Mouse (Mus musculus): ENCODE results near the gene Lin7b.
"Not testable (repeated sequence)": the region's sequence is repeated elsewhere in the genome, so short reads cannot be mapped to it uniquely, and the experiment has no call there.

Lin7b gene

DNA sequence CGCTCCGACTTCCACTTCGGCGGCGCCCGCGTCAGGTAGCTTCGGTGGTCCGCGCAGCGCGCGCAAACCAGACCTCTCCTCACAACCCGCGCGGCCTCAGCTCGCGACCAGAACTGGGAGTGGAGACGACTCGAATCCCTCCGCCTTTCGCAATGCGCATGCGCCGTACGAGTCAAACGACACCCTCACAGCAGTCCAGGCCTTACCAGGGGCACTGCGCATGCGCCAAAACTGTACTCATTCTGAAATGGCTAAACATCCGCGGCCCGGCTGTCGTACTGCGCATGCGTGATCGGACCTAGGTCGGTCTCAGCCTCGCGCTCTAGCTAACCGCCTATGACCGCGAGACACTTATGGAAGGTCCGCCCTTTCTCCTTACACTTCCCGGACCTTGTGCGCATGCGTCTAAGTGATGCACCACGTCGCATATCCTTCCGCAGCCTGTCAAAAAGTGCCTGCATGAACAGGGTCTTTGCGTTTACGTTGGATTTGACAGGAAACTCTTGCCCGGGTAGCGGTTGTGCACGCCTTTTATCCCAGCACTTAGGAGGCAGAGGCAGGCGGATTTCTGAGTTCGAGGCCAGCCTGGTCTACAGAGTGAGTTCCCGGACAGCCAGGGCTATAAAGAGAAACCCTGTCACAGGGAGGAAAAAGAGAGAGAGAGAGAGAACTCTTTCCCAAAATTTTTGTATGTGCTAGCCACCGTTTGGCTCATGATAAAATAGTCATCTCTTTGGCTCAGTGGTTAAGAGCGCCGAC lies 25.4 kb upstream of the Lin7b start, which contains the start of gene Snrnp70:
Snrnp70 (minus strand) TSS at position 165 of the 759 bp plus-strand sequence.
- DNase-seq = peak; percentile 100

DNA sequence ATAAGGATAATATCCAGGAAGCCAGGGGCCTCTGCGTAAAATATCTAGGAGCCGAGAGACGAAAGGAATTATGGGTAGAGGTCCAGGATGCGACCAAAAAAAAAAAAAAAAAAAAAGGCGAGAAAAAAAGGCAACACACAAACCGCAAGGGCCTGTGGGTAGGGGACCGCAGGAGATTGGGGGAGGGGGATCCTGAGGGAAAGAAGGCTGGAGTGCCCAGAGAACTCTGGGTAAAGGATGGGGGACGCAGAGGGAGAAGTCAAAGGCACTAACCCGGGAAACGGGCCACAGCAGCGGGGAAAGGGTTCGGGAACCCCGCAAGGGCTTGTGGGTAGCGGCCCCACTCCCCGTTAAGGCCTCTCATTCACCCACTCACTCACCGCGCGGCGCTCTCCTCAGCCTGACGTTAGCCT lies 24.8 kb upstream of the Lin7b start:
- no peak for DNase-seq

DNA sequence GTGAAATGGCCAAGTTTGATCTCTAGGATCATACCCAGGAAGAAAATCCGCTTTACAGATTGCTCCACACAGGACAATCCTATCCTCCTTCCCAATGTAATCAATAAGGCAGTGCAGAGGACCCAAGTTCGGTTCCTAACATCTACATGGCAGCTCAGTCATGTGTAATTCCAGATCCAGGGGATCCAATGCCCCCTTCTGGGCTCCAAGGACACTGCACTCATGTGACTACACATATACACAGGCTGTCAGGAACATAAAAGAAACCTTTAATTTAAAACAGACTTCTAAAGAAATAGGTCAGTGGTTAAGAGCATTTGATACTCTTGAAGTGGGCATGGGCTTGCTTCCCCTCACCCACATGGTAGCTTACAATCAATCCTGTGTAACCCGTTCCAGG lies 15.7 kb upstream of the Lin7b start:
- DNase-seq = no peak

DNA sequence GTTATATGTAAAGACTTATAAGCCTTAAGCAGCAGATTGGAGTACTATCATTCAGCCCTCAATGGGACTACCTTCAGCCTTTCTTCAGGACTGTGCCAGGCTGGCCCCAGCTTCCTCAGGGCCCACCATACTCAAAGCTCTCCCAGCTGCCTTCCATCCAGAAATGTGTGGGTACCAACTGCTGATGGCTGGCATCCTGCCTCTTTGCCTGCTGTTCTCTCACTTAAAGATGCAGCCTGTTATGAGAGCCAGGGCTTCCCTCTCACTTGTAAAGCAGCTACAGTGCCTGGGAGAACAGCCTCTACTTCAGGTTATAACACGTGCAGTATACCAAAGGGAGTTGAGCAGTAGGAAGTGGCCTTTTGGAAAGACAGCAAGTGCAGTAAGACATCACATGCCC lies 5.7 kb upstream of the Lin7b start:
- DNase-seq = no peak

DNA sequence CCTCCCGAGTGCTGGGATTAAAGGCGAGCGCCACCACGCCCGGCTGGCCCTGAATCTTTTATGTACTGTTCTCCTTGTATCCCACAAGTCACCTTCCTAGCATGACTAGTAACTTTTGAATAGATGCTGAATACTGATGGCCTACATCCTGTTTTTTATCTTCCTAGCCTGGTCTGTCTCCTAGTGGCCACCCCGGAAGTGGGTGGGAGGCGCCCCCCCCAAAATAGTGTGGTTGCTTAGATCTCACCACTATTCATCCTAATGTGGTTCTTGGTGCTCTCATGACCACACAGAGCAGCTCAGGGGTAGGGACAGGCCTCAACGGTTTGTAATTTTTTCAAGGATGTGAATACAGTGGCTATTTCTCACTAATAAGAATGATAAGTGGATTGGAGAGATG lies 4.2 kb upstream of the Lin7b start:
- no peak for DNase-seq

DNA sequence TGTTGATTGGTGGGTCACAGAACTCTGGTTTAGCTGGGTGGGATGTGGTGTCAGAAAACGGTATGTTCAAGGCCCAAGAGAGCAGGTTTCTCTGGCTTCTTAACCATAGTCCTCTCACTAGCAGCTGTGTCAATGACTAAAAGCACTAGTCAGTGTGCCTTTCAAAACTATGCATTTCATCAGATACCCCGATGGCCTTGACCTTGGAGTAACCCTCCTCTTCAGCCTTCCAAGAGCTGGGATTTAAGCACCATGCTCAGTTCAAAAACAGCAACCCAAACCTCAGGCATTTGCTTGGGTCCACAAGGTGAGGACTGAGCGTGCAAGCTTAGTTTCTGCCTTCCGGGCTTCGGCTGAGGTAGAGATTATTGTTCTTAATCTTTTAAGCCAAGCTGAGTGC lies 2.0 kb upstream of the Lin7b start:
- no peak for DNase-seq

DNA sequence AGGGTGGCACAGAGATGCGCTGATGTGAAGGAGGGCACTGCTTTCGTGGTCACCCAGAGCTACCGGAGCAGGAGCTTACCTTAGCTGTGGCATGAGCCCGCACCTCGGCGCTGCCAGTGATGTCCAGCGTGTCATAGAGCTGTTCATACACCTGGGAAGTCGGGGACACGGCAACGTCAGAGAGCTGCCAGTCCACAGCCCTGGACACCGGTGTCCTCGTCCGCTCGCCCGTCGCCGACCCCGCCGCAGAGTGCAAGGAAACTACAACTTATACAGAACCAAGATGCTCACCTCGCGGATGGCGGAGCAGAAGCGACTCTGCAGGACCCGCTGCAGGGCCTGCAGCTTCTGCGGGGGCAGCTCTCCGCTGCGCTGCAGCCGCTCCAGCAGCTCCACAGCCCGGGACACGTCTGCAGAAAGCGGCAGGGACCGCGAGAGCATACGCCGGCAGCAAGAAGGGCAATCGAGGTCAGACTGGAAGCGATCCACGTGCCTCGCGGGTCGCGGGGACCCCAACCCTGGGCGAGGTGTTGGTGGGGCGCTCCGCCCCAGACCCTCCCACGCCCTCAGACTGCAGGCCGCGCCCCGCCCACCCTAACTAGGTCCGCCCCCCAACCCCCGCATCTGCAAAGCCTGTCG lies 428 bp downstream of the Lin7b start:
- no peak for DNase-seq

DNA sequence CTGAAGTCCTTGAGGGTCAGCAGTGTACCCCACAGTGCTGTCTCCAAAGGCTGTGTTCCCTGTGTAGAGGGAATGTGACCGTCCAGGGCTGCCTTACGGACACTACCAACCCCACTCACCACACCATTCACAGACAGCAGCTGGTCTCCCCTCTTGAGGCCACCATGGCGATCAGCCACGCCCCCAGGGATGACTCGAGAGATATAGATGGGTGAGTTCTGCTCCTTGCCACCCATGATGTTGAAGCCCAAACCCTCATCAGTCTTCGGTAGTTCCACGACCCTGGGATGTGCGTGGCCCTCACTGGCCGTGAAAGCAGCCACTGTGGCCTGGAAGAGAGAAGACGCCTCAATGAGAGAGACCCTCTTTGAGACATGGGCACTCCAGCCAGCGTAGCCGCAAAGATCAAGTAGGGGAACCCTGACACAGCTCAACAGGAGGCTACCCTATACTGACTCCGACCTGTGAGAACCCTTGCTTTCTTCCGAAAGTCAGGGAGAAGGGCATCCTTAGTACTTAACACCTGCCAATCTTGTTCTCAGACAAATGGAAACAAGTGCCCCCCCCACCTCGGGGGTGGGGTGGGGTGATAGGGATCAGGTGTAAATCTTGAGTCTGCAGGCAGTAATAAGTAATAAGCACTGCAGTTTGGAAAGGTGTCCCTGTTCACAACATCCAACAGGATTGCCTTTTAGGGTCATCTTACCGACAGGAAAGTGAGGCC lies 1.2 kb downstream of the Lin7b start:
- no peak for DNase-seq

DNA sequence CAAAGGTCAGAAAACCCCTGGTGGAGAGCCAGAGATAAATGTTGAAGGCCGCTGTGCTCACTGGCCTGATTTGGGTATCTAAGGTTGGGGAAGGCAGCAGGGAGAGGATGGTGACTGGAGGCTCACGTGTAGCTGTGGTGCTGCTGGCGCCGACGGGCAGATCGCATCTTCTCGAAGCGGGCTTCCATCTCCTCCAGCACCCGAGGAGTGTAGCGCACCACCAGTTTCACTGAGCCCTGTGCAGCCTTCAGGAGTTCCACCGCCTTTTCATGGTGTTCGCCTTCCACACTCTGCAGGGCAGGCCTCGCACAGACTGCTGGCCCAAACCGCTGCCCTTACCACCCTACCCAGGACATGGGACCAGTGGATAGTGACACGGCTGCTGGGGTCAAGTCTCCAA lies 2.2 kb downstream of the Lin7b start:
- no peak for DNase-seq

DNA sequence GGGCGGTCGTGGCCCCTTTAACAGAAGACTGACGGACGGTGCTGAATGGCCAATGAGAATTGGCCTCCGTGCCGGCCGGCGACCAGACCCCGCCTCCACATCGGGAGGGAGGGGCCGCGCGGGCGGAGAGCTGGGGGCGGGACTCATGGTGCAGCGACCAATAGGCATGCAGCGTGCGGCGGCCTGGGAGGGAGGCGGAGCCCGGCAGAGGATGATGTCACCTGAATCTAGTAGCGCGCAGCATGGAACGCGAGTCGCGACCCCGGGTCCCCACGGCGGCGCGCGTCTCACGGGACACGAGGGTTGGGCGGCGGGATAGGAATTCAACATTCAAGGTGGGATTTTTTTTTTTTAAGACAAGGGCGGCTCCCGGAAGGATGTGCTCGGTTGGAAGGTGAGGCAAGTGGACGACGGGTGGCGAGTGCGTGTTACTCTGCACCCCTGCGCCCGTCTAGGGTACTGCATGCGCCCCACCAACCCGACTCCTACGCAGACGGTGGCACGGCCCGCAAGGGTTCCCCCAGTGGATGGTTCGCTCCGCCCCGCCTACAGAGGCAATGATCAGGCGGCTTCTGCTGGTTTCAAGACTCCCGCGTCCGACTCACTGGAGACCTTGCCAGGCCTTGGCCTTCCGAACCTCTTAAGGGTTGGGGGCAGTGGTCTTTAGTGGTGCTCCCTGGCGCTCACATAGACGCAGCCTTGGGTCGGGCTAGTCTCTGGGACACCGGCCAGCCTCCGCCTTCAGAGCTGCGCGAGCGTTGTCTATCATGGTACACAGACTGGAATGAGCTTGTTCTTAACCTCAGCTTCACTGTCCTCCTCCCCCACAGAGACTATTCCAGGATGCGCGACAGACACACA lies 3.1 kb downstream of the Lin7b start:
- DNase-seq = peak; percentile 97

DNA sequence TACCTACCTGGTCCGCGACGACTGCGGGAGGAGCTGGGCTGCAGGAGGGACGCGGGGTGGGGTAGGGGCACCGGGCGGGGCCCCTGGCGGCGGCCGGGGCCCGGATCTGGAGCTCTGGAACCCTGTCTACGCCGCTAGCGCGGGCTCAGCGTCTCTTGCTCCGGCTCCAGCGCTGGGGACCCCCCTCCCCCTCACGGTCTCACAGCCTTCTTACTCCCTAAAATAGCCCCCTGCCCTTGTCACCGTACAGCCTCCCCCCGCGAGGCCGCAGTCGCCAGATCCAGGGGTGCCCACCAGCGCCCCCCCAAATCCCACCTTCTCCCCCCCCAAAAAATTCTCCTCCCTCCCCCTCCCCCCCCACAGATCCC lies 3.7 kb downstream of the Lin7b start, which contains the start of gene Ppfia3:
Ppfia3 (minus strand) TSS at position 368 of the 368 bp plus-strand sequence.
- no peak for DNase-seq

DNA sequence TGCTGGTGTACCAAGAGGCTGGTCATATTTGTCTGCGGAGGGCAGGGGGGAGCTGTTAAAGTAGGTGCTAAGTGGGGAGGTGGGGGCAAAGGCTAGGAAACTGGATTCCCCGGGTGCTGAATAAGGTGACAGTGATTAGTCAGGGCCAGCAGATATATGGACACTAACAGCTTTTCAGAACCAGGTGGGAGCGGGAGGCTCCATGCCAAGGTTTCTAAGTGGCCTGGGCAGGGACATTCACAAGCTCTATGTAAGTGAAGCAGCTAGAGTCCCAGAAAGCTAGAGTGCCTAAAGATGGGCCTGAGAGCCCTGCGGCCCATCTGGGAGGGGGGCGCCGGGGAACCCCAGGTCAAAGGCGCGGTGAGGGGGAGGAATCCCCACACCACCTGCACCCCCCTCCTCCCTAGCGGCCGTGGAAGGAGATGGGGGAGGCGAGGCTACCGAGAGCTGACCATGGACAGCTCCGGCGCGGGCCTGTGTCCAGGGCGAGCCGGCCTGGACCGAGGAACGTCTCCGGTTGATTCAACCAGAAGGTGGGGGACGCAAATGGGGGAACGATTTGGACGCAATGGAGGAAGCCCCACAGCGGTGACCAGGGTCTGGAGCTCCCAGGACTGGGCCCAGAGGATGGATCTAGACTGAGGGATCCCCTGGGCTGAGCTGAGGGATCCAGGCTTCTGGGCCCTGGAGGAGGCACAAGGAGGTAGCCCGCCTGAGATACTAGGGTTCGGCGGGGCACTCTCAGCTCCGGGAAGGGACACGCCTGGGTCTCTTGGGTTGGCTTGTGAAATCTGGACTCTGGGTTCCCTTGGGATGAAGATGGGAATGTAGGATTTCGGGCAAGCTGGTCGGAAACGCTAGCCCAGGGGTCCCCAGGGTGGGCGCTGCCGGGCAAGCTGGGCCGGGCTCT lies 4.4 kb downstream of the Lin7b start:
- DNase-seq = no peak

DNA sequence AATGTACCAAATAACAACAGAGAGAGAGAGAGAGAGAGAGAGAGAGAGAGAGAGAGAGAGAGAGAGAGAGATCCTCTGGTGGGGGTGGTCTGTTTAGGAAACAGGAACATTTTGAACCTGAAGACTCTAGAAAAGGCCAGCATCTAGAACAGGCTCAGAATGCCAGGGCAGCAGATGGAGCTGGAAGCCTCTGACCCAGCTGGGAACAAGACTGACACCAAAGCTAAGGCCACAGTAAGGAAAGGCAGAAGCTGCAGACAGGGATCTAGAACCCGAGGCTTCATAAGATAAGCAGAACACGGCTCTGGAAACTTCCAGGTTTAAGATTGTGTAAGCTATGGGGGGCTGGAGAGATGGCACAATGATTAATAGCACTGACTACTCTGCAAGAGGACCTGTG lies 6.4 kb downstream of the Lin7b start:
- no peak for DNase-seq

DNA sequence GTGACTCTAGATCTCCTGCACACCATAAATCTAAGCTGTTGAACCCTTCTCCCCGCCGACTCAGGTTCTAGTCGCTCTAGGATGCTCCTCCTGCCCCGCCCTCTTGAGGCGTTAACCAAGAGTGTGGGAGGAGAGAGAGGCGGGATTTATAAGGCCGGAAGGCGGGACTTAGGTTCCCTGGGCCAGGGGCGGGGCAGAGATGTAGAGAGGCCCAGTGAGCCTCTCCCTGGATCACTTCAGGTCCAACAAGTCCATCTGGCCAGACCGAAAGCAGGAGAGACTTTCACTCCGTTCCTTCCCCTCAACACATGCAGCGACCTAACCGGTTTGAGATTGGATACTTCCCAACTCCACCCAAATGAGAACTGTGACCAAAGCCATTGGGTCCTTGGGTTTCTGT lies 7.6 kb downstream of the Lin7b start:
- DNase-seq = peak; percentile 49

DNA sequence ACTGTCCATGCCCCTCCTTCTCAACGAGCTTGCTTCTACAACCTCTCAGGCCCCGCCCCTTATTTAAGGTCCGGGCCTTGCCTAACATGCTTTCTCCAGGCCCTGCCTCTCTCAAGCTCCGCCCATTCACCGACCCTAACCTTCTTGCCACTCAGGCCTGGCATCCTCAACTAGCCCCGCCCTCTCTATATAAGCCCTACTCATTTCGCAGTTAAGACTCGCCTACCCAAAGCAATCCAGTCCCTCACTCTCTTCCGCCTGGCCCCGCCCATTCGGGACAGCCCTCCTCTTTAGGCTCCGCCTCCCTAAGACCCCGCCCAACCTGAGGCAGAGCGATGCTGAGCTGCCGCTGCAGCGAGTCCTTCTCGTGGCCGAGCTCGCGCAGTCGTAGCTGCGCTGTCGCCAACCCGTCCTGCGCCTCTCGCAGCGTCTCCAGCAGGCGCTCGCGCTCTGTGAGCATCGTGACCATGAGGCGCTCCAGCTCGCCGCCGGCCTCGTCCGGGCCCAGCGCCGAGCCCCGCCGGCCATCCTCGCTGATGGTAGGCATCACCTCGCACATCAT lies 9.1 kb downstream of the Lin7b start:
- peak; percentile 63 for DNase-seq

DNA sequence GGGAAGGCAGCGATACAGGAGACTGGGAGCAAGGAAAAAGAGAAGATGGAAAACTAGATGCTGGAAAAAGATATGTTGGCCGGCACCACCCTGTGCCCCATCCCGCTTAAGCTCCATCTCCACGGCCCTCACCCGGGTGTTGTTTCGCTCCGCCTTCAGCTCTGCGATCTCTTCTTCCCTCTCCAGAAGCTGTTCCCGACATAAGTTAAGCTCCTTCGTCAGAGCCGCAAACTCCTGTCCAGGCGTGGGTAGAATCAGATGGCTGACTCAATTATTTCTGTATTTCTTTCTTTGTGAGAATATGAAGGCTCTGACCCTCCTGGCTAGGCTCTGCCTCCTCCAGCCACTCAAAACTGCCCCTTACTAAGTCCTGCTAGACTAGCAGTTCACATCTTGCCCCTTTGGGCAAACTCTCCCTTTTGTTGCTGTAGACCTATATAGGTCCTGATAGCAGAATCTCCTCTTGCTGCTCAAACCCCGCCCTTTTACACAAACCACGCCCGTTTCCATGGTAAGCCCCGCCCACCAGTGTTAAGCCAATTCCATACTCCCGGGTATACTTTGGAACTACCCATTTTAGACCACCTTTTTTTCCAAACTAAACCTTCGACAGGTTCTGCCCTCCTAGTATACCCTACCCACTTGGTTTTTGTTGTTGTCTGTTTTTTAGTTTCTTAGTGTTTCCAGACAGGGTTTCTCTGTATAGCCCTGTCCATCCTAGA lies 9.8 kb downstream of the Lin7b start:
- DNase-seq = no peak

DNA sequence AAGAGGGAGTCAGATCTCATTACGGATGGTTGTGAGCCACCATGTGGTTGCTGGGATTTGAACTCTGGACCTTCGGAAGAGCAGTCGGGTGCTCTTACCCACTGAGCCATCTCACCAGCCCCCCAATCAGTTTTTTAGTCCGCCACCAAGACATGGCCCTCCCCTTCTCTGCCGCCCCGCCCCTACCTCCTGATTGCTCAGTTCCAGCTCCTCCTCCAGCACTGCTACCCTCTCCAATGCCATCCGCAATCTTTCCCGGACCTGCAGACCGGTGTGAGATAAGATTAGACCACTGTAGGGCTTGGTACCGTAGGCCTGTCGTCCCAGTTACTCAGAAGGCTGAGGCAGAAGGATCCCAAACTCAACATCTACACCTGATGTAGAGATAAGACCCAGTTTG lies 11.3 kb downstream of the Lin7b start:
- DNase-seq = not testable (repeated sequence)

DNA sequence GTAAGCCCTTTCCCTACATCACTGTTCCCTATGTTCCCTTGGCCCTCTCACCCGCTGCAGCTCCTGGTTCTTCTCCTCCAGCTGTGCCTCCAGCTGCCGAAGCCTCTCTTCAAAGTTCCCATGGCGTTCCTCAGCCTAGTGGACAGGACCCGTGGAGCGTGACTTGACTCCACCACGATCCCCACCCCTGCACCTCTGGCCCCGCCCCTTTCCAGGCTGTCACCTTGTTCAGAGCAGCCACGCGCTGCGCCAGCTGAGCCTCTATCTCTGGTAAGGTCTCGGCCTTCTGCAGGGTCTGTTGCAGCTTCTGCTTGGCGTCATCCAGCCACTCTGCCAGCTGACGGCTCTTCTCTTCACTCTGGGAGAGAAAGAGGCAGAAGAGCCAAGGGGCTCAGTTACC lies 14.3 kb downstream of the Lin7b start:
- no peak for DNase-seq

DNA sequence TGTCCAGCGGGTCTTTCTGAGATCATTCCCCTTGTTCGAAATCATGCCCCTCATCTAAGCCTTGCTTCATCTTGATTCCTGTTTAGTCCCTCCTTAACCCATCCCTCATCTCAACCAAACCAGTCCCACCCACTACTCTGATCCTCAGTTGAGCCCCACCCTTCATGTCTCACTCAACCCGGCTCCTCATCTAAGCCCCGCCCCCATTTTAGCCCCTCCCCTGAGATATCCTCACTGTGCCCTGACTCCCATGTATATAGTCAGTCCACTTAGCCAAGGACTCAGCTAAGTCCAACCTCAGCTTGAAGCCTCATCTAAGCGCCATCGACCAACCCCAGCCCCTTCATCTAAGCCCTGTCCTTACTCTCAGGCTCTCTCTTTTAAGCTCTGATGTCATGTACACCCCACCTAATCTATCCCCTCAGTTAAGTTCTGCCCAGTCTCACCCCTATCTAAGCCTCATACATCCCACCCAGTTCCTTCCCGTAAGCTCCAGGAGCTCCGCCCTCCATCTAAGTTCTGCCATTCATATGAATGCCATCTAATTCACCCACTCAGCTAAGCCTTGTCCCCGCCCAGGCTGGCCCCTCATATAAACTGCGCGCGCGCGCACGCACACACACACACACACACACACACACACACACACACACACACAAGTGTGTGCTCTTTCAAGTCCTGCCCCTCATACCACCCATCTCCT lies 14.9 kb downstream of the Lin7b start:
- no peak for DNase-seq

DNA sequence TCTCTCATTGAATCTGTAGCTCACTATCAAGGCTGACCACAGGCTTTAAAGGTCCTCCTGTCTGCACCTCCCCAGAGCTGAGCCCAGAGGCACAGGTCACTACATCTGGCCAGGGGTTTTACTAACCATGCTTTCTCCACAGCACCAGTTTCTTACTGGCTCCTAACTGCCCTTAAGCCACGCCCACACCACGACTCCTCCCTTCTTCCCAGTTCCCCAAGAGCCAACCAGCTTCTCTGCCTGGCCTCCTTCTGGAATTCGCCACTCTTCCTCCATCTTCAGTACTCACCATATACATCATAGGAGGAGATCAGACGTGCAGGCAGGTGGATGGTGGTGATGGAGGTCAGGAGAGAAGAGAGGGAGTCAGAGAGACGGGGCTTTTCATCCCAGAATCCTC lies 17.3 kb downstream of the Lin7b start:
- no peak for DNase-seq

Data from kidney, adult 9 months (tissue).